Mouse (Mus musculus) forebrain, embryonic 14.5 days (tissue): ENCODE data around the gene 4921524J17Rik. TPM values are rescaled to one million over a fixed set of nuclear protein-coding genes. Genes with fewer than 3 reads are reported as not detected.
A peak's percentile ranks its signal among the peaks of the same experiment; 100 is the strongest.

Experiments used
- ATAC-seq: fragments of 200-750 bp; cut with Nextera tagmentation; 2 replicates; pipeline ENCODE4 v1.8.0; 2017; ENCODE audit warnings: mild to moderate bottlenecking, moderate library complexity
- DNase-seq: peaks from one replicate; pipeline ENCODE4 v3.0.0-alpha.2; 2015; ENCODE audit warnings: low spot score
- H3K27ac ChIP-seq: fragments of 300-500 bp; sonication (generic); 2 replicates; pipeline ENCODE4 v1.5.1; 2014; ENCODE audit warnings: low read depth, mild to moderate bottlenecking, control low read depth, low read length, moderate library complexity
- H3K27me3 ChIP-seq: fragments of 300-500 bp; sonication (generic); replicated peaks from 2 replicates; pipeline ENCODE4 v1.6.1; 2014; ENCODE audit warnings: low read length, control low read depth, mixed read lengths; ENCODE audit not compliant: control insufficient read depth, insufficient read depth
- H3K36me3 ChIP-seq: fragments of 300-500 bp; sonication (generic); 2 replicates; pipeline ENCODE4 v1.6.1; 2014; ENCODE audit warnings: low read length, control low read depth; ENCODE audit not compliant: control insufficient read depth, insufficient read depth
- H3K4me1 ChIP-seq: fragments of 300-500 bp; sonication (generic); 2 replicates; pipeline ENCODE4 v1.6.1; 2014; ENCODE audit warnings: antibody characterized with exemption, low read length, control low read depth; ENCODE audit not compliant: control insufficient read depth, insufficient read depth
- H3K4me2 ChIP-seq: fragments of 300-500 bp; sonication (generic); 2 replicates; pipeline ENCODE4 v1.6.1; 2014; ENCODE audit warnings: mild to moderate bottlenecking, control low read depth, low read length
- H3K4me3 ChIP-seq: fragments of 300-500 bp; sonication (generic); 2 replicates; pipeline ENCODE4 v1.5.1; 2014; ENCODE audit warnings: low read depth, low read length, control low read depth
- H3K9ac ChIP-seq: fragments of 300-500 bp; sonication (generic); 2 replicates; pipeline ENCODE4 v1.6.1; 2014; ENCODE audit warnings: mild to moderate bottlenecking, low read length, control low read depth, moderate library complexity
- H3K9me3 ChIP-seq: fragments of 300-500 bp; sonication (generic); replicated peaks from 2 replicates; pipeline ENCODE4 v1.6.1; 2016; ENCODE audit warnings: low read length, control low read depth, mixed read lengths; ENCODE audit not compliant: control insufficient read depth
- WGBS: fragments of 180-500 bp; shearing (Covaris S2); extraction: QIAGEN DNeasy Blood & Tissue Kit; methylation state at CpG from one replicate; pipeline ENCODE4 v1.1.7; 2014; 5-methylcytosine and 5-hydroxymethylcytosine counted together
- polyA plus RNA-seq: library from polyadenylated mRNA; unstranded; fragments of >200 nt; fragmentation: Nextera tagmentation; extraction: Ambion mirVana; gene quantifications from 2 replicates; pipeline ENCODE4 v1.2.1, GENCODE M21; 2014

The 4921524J17Rik gene
- polyA plus RNA-seq, 1 experiment from 2014 or later = 64.7 TPM

DNA sequence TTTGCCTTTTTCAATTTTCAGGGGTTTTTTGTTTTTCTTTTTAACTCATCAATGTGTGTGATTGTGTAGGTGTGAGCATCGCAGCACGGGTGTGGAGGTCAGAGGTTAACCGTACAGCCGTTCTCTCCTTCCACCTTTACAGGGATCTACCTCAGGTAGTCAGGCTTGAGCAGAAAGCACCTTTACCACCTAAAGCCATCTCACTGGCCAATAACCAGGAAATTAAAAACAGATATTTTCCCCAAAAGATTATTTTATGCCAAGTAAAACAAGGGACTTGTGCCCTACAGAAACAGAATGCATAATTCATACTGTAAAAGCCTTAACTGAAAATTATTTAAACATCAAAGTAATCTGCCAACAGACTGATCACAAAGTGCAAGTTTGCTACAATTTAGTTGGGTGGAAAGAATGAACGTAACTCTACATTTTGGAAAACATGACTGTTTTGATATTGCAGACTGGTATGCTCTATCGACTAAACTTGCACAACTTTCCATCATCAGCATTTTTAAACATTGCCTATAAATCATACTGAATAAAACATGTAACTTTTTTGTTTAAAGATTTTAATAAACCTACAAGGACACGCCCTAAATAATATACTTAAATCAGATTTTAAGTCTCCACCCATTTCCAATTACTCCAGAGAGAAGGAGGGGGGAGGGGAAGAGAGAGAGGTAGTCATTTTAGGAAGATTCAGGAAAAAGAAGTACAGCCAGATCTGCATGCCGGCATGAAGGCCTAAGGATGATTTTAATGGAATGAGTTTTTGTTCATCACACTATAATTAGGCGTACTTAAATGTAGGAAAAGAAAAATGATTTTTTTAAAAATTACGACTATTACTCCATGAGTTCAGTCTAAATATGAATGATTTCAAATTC is 1.1 kb downstream of the 4921524J17Rik start:
- DNase-seq = peak; percentile 63
- peak overlapping the region; percentile 79 for H3K4me3 ChIP-seq
- H3K36me3 ChIP-seq = no peaks in the 10 kb centered on the region
- ATAC-seq = no peak
- WGBS = 22% methylated on average over 10 of the region's 10 CpGs
- no peak overlapping the region for H3K27ac ChIP-seq
- H3K9ac ChIP-seq = peak overlapping the region; percentile 88
- H3K9me3 ChIP-seq = no peaks in the 10 kb centered on the region
- H3K27me3 ChIP-seq = no peaks in the 10 kb centered on the region
- H3K4me1 ChIP-seq = peaks cover 20% of the 10 kb centered on the region
- peak overlapping the region; percentile 55 for H3K4me2 ChIP-seq

DNA sequence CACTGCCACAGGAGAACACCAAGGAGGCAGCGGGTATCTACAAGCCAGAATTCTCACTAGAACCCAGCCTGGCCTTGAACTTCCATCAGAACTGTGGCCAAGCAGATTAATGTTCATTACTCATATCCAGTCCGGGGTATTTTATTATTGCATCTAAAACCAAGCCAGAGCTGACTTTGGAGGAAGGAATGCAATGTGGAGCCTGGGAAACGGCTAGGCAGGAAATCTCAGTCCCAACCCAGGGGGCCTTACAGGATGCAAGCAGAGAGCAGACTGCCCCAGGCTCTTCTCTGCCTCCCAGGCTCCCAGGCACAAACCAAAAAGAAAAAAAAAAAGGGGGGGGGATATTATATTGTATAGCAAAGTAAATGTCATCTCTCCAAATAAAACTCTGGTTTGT is 1.8 kb downstream of the 4921524J17Rik start:
- no peak for ATAC-seq
- no peaks in the 10 kb centered on the region for H3K36me3 ChIP-seq
- no peaks in the 10 kb centered on the region for H3K27me3 ChIP-seq
- DNase-seq = no peak
- peak overlapping the region; percentile 55 for H3K4me2 ChIP-seq
- H3K4me1 ChIP-seq = peaks cover 20% of the 10 kb centered on the region
- H3K9me3 ChIP-seq = no peaks in the 10 kb centered on the region
- H3K4me3 ChIP-seq = peak overlapping the region; percentile 79
- peak overlapping the region; percentile 49 for H3K9ac ChIP-seq
- no peak overlapping the region for H3K27ac ChIP-seq
- 19% methylated on average over 3 of the region's 3 CpGs for WGBS

DNA sequence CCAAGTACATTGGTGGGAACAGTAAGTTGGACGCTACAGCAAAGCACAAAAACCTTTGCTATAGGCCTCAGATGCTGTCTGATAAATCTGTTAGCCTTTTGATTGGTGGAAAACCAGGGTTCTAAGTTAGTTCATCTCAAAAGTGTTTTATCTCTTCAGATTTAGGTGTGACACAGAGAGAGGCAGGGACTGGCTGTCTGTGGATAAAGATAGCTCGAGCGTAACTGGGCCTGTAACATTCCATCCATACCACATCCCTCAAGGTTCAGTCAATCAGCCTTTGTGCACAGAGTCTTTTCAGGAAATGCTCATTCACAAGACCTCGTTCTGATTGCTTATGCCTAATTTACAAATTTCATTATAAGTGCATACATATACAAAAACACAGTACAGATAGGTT is 3.4 kb downstream of the 4921524J17Rik start:
- ATAC-seq = no peak
- 16% methylated on average over 4 of the region's 4 CpGs for WGBS
- H3K4me3 ChIP-seq = no peak overlapping the region
- peak overlapping the region; percentile 9; the same call in 1 of the 2 replicates for H3K27ac ChIP-seq
- no peaks in the 10 kb centered on the region for H3K9me3 ChIP-seq
- 0 out of 2 replicates have a peak overlapping the region, but pooled peaks have one; percentile 3 for H3K9ac ChIP-seq
- no peaks in the 10 kb centered on the region for H3K27me3 ChIP-seq
- DNase-seq = no peak
- H3K4me2 ChIP-seq = peak overlapping the region; percentile 28
- H3K4me1 ChIP-seq = peaks cover 20% of the 10 kb centered on the region
- H3K36me3 ChIP-seq = no peaks in the 10 kb centered on the region

DNA sequence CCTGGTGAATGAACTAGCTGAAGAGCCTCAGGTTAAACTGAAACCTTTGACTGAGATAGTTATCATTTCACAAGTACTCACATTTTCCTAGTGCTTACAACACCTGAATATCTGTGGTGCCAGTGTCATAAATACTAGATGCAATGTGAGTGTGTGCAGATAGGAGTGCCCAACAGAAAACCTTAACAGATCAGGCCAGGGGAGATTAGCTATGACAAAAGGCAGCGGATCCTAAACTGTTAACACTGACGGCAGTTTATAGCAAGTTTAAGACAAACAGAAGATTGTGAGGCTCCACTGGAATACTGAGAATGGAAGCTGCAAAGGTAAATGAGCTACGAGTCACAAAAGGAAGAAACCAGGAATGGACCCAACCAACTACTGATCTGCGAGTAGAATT is 5.6 kb downstream of the 4921524J17Rik start:
- H3K4me1 ChIP-seq = peaks cover 20% of the 10 kb centered on the region
- ATAC-seq = no peak
- H3K27ac ChIP-seq = no peak overlapping the region
- no peak for DNase-seq
- H3K36me3 ChIP-seq = no peaks in the 10 kb centered on the region
- H3K27me3 ChIP-seq = no peaks in the 10 kb centered on the region
- H3K9me3 ChIP-seq = no peaks in the 10 kb centered on the region
- no peak overlapping the region for H3K4me2 ChIP-seq
- no peak overlapping the region for H3K9ac ChIP-seq
- no peak overlapping the region for H3K4me3 ChIP-seq
- 76% methylated on average over 4 of the region's 4 CpGs for WGBS

DNA sequence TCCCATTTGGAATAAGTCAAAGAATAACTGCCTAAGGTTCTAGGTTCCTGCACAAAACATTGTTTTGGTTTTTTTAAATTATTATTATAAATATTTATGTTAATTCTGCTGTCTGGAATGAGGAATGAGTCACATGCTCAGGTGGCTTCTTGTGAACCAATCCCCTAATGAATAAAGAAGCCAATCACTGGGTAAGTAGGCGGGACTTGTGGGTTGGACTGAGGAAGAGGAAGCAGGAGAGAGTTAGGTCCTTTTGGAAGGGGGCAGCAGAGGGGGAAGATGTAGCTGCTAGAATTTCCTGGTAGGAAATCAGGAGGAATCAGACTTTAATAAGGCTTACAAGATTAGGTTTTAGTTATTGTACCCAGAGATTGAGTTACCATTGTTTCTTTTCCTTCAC is 11.3 kb downstream of the 4921524J17Rik start:
- DNase-seq (no peak), ATAC-seq (no peak)
- no peaks in the 10 kb centered on the region for H3K4me1 ChIP-seq
- no peak overlapping the region for H3K4me2 ChIP-seq
- no peaks in the 10 kb centered on the region for H3K9me3 ChIP-seq
- no peaks in the 10 kb centered on the region for H3K27me3 ChIP-seq
- no peak overlapping the region for H3K27ac ChIP-seq
- H3K36me3 ChIP-seq = 0 out of 2 replicates have a peak, but pooled peaks cover 13% of the 10 kb centered on the region
- H3K9ac ChIP-seq = no peak overlapping the region
- WGBS = 93% methylated on average over 1 of the region's 1 CpGs
- H3K4me3 ChIP-seq = no peak overlapping the region

DNA sequence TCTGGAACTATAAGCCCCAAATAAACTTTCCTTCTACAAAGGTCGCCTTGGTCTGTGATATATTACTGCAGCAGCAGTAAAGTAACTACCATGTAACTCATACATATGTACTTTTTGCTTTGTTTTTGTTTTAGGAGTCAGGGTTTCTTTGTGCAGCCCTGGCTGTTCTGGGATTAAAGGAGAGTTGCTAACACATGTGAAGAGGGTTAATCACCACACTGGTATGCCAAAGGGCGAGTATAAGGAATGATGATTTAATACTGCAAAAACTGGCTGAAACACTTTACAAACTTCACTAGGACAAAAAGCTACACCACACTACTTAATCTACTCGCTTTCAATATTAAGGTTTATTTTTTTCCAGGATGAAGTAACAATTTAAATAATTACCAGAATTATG is 24.1 kb downstream of the 4921524J17Rik start:
- WGBS = 77% methylated on average over 3 of the region's 3 CpGs
- Histone ChIP-seq H3K36me3 (peaks cover 7% of the 10 kb centered on the region; the same call in 1 of the 2 replicates), H3K27ac (no peak overlapping the region), H3K4me3 (no peak overlapping the region), H3K4me1 (no peaks in the 10 kb centered on the region), H3K27me3 (no peaks in the 10 kb centered on the region), H3K9me3 (no peaks in the 10 kb centered on the region), H3K9ac (no peak overlapping the region), H3K4me2 (no peak overlapping the region)
- DNase-seq = no peak
- ATAC-seq = no peak

DNA sequence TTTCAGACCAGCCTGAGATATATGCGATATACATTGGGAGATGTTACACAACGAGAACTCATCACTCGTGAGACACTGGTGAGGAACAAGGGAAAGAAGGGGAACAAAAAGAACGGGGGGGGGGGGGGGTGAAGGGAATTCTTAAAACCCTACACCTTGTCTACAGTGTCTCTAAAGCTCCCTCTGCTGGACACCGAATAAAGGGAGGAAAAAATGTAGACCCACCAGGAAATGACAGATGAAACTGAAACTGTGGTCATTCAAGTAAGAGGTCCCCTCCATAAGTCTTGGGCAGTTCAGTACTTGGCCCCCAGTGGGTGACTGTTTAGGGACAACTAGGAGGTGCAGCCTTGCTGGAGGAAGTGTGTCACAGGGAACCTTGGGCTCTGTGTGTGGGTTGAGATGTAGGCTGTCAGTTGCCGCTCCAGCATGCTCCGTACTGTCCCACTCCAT is 24.6 kb downstream of the 4921524J17Rik start:
- Histone ChIP-seq H3K4me3 (no peak overlapping the region), H3K4me2 (no peak overlapping the region), H3K36me3 (peaks cover 7% of the 10 kb centered on the region; the same call in 1 of the 2 replicates), H3K9me3 (no peaks in the 10 kb centered on the region), H3K4me1 (no peaks in the 10 kb centered on the region), H3K9ac (no peak overlapping the region), H3K27me3 (no peaks in the 10 kb centered on the region), H3K27ac (no peak overlapping the region)
- DNase-seq (no peak), ATAC-seq (no peak)
- WGBS = 59% methylated on average over 7 of the region's 7 CpGs

DNA sequence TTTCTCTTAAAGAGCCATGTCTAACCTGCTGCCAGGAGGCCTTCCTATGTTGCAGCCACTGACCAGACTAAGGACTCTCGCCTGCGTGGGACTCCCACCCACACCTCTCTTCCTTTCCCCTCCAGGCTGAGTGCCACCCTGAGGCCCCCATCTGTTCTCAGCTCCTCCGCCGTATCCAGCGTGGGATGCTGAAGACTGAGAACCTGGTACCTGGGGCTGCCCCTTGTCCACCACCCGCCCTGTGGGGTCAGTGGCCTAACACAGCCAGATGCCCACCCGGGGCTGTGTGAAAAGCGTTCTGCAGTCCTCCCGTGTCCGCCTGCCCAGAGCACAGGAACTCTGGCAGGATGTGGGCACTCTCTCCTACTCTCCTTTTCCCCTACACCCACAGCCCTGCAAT is 26.7 kb downstream of the 4921524J17Rik start:
- Histone ChIP-seq H3K9me3 (no peaks in the 10 kb centered on the region), H3K4me1 (no peaks in the 10 kb centered on the region), H3K9ac (no peak overlapping the region), H3K27me3 (no peaks in the 10 kb centered on the region), H3K4me3 (no peak overlapping the region), H3K36me3 (peaks cover 6% of the 10 kb centered on the region; the same call in 1 of the 2 replicates), H3K4me2 (no peak overlapping the region), H3K27ac (no peak overlapping the region)
- 70% methylated on average over 10 of the region's 10 CpGs for WGBS
- ATAC-seq = no peak
- no peak for DNase-seq

DNA sequence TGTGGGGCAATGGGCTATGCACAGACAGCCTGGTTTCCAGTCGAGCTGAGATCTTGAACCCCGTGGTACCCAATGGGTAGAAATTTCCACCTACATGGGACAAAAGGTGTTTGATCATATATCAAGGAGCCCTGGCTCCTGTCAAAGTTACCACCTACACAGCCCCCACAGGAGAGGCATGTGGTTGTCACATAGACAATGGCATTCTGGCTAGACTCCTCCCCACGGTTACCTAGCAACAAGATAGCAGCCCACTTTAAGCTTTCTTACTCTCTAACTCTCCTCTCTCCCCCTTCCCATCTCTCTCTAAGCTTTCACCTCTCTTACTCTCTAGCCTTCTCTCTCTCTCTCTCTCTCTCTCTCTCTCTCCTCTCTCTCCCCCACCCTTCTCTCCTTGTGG is 27.2 kb downstream of the 4921524J17Rik start:
- Histone ChIP-seq H3K4me2 (no peak overlapping the region), H3K4me3 (no peak overlapping the region), H3K27ac (no peak overlapping the region), H3K9me3 (no peaks in the 10 kb centered on the region), H3K9ac (no peak overlapping the region), H3K4me1 (no peaks in the 10 kb centered on the region), H3K36me3 (peaks cover 4% of the 10 kb centered on the region; the same call in 1 of the 2 replicates), H3K27me3 (no peaks in the 10 kb centered on the region)
- WGBS = 55% methylated on average over 3 of the region's 3 CpGs
- DNase-seq = peak; percentile 24
- ATAC-seq = no peak
